Mouse (Mus musculus): ENCODE measurements around the gene Cep112.

Cep112 gene

DNA sequence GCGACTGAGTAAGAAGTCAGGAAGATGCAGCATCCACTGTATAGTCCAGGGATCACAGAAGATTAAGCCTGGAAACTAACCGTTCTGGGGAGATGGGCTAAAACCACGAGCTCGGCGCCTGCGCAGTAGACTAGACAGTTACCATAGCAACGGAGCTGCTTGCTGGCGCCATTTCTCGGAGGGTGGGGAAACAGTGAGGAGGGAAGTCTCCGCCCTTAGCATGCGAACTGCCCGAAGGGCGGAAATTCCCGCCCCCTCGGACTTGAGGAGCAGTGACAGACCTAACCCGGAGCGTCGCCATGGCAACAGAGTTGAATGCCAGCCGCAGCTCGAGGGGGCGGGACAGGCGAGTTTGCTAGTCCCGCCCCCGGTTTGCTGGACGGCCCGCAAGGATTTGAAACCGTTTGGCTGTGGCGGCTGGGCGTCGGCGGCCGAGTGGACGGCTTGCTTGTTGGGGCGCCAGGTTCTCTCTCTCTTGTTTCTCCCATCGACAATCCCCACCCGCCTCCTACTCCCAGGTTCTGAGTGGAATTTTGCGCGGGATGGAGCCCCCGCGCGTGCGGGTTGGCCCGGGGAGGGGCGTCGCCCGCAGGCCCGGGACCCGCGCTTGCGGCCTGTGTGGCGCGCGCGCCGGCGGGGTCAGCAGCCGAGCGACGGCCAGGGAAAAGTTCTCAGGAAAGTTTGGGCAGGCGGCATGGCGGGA, at the start of gene Cep112:
TSS of gene Cep112 (plus strand) at position 304 of the 703 bp plus-strand sequence.
- DNase-seq (ENCODE audit: low spot score in 2 of 2) = peak; percentile 62 to 70

GRCm38 (mm10) chr11:108376815-108377214, 48.2 kb upstream of the Cep112 start:
- no peak for DNase-seq (ENCODE audit: low spot score in 2 of 2)

GRCm38 (mm10) chr11:108377680-108378362, 47.2 kb upstream of the Cep112 start:
- DNase-seq (ENCODE audit: low spot score in 2 of 2) = peak; percentile 37 to 59

GRCm38 (mm10) chr11:108378363-108378751, 46.6 kb upstream of the Cep112 start:
- no peak for DNase-seq (ENCODE audit: low spot score in 2 of 2)

DNA sequence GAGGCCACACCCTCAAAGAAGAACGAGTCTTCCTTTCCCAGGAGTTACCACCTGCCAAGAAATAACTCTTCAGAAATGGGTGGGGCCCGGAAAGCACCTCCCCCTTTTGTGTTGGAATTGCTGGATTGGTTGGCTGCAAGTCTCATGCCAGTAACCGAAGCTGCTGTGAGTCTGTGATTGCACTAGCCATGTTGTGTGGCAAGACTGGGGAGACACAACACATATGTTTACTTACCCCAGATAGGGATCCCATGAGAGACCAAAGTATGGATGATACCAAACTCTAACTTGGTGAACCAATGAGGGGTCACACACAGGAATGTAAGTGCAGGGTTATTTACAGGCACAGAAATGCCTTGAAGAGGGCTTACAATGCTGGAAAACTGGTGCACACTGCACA, 42.3 kb upstream of the Cep112 start:
- DNase-seq (ENCODE audit: low spot score in 2 of 2) = no peak

GRCm38 (mm10) chr11:108384920-108385665, 39.9 kb upstream of the Cep112 start:
- no peak for DNase-seq (ENCODE audit: low spot score in 2 of 2)

DNA sequence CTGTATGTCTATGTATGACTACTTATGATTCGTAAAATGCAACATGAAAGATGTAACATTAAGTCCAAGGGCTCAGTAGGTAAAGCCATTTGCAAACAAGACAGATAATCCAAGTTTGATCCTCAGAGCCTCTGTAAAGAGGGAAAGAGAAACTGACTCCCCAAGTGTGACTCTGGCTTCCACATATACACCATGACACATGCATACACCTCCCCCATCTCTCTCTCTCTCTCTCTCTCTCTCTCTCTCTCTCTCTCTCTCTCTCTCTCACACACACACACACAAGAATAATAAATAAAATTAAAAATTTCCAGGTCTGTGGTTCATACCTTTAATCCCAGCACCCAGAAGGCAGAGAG, 39.3 kb upstream of the Cep112 start:
- DNase-seq (ENCODE audit: low spot score in 2 of 2) = no peak

GRCm38 (mm10) chr11:108395061-108395460, 29.9 kb upstream of the Cep112 start:
- no peak for DNase-seq (ENCODE audit: low spot score in 2 of 2)

DNA sequence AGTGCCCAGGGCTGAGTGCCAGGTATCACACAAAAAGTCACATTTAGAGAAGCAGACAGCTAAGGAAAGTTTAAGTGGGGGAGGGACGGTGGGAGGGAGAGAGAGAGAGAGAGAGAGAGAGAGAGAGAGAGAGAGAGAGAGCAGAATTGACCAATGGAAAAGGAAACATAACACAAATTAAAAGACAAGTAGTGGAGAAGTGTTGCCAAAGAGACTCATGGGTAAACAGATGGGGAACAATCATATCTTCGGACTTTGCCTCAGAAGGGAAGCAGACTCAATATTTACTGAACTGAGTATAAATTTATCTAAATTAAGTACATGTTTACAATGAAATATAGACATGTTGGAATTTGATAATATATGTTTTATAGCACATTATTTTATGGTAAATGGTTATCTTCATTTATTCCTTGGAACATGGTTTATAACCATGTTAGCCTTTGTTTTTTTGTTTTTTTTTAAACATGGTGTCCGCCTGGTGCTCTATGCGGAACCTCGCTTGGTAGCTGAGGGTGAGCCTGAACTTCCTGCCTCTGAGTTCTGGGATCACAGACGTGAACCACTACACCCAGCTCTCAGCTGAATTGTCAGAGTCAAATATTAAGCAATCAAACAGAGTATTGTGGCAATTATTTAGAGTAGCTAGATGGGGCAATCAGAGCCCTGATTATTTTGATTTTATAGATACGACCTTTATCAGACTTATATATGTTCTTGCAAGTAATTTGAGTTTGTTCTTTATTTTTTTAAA, 28.7 kb upstream of the Cep112 start:
- no peak for DNase-seq (ENCODE audit: low spot score in 2 of 2)

DNA sequence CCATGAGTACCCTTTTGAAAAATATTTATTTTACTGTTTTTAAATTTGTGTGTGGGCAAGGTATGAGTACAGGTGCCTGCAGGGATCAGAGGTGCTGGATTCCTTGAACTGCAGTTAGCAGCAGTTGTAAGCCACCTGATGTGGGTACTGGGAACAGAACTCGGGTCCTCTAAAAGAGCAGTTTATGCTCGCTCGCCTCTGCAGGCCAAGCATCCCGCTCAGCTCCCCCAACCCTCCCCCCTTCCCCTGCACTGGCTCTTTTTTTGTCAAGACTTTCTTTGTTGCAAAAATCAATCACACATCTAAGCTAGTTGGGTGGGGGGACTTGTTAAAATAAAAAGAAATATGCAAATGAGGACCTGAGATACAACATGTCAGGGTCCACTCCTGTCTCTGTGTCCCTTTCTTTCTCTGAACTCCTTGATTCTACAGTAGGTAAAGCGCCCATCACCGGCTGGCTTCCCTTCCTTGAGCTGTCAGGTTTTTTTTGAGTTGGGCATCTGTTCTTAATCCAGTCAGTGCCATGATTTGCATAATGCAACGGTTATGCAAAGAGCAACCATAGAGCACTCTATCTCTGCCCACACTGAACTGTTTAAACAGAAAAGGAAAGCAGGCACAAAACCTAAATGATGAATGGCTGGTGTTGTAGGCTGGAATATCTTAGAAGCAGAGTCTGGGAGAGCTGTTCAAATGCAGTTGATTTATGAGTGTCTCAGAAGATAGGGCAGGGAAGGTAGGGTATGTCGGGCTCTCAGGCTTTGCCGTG, 14.9 kb upstream of the Cep112 start:
- no peak for DNase-seq (ENCODE audit: low spot score in 2 of 2)

- no peak for DNase-seq (ENCODE audit: low spot score in 2 of 2)
Measured at GRCm38 (mm10) chr11:108416360-108416759, 8.6 kb upstream of the Cep112 start.

DNA sequence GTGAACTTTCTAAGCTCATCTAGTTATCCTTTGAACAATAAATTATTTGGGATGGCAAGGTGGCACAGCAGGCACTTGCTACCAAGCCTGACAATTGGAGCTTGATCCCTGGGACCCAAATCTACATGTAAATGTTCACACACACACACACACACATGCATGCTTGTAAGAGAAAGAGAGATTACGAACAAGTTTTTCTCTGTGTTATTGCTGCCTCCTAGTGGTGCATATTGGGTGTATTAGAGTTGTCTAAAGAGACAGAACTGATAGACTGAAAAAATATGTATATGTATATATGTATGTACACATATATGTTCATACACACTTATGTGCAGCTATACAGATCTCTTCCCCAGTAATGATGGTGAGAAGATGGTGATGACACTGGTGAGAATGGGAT, 6.5 kb upstream of the Cep112 start:
- no peak for DNase-seq (ENCODE audit: low spot score in 2 of 2)

DNA sequence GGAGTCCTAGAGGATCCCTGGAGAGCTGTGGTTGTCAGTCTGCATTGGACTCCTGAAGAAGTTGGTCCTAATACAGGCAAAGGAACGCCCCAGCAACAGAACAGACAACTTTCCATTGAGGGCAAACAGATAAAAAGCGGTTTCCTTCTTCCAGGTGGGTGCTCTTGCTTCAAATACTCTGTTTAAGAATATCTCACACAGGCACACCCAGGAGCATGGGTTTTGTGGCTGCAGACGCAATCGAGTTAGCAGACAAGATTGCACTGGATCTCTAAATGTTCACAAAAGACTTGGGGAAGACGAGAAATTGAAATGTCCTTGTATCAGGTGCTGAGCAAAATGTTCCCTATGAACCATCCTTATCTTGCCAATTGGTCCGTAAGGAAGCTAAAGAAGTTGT, 5.8 kb upstream of the Cep112 start:
- no peak for DNase-seq (ENCODE audit: low spot score in 2 of 2)

DNA sequence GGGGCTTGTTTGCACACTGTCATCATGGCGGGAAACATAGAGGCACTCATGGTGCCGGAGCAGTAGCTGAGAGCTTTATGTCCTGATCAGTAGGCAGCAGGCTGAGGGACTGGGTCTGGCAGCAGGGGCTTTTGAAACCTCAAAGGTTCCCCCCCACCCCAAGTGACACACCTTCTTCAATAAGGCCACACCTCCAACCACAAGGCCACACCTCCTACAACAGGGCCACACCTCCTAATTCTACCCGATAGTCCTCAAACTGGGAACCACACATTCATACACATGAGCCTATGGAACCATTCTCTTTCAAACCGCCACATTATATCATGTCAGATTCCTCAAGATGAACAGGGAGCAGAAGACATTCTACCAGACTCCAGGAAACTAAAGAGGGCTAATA, 4.2 kb upstream of the Cep112 start:
- DNase-seq (ENCODE audit: low spot score in 2 of 2) = no peak

DNA sequence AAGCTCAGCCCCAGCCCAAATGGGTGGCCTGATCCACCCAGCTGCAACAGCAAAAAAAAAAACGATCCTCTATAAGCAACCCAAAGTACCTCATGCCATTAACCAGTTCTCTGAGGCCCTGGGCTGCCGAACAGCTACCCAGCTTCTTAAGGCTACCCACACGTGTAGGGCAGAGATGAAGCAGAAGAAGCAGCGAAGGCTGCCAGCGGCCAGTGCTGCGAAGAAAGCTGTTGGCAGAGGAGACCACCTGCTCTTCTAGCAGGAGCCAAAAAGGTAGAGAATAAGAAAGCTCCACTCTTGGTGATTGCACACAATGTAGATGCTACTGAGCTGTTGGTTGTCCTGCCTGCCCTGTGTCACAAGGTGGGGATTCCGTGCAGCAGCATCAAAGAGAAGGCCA, 1.8 kb upstream of the Cep112 start:
- no peak for DNase-seq (ENCODE audit: low spot score in 2 of 2)

- DNase-seq (ENCODE audit: low spot score in 2 of 2) = no peak
Measured at GRCm38 (mm10) chr11:108424111-108424510, 881 bp upstream of the Cep112 start.

GRCm38 (mm10) chr11:108425592-108425921, 565 bp downstream of the Cep112 start:
- DNase-seq (ENCODE audit: low spot score in 2 of 2) = no peak

- DNase-seq (ENCODE audit: low spot score in 2 of 2) = no peak
Measured at GRCm38 (mm10) chr11:108426086-108426485, 1.1 kb downstream of the Cep112 start.

DNA sequence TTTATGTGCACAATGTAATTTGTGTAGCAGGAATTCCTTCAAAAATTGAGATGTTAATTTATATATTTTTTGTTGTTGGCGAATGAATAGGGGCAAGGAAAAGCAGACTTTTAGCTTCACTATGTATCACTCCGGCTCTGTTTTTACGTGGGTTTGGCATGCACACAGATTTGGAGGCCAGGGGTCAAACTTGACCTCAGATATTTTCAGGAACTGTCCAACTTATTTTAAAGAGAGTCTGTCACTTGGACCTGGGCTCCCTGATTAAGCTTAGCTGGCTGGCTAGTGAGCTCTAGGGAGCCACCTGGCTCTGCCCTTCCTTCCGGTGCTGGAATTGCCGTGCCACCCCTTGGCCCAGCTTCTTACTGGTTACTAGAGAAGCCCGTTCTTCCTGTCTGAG, 2.2 kb downstream of the Cep112 start:
- no peak for DNase-seq (ENCODE audit: low spot score in 2 of 2)

DNA sequence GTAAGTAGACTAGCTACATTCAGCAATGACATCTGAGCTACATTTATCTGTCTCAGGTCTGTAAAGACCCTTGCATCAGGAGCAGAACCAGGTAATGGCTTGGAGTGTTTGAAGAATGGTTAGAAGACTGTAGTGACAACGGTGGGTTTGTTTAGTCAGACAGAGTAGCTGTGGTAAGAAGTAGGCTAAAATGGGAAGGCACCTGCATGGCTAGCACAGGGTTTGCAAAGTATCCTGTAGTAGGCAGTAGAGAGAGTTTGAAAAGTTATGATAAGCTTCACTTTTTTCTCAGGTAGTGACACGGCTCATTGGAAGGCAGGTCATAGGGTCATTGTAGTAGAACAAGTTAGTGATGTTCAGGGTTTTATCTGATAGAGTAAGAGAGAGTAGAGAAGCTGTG, 4.1 kb downstream of the Cep112 start:
- DNase-seq (ENCODE audit: low spot score in 2 of 2) = no peak

- no peak for DNase-seq (ENCODE audit: low spot score in 2 of 2)
Measured at GRCm38 (mm10) chr11:108443893-108444563, 19.0 kb downstream of the Cep112 start.
